Mouse (Mus musculus): ENCODE data around the gene Cdkl4.

Gene Cdkl4

GRCm38 (mm10) chr17:80477679-80478078, 99.9 kb downstream of the Cdkl4 start:
- DNase-seq: no peak

- no peak for DNase-seq
Measured at GRCm38 (mm10) chr17:80476496-80476895, 101.1 kb downstream of the Cdkl4 start.

Measured in lung, adult 18-20 months (tissue).